Comparison of ENCODE assay signal across 9 mouse cellular contexts in genomic region chr15:96169726-96170467, GRCm38 (mm10).
A peak's percentile ranks its signal among the peaks of the same experiment; 100 is the strongest.
DNase-seq lines count a peak whose midpoint lies in the region; ATAC-seq and TF ChIP-seq lines count a peak whose summit lies in the region.
"Had no signal": no experiment of that assay in that cellular context is flagged by ENCODE, and none has a peak within 500 bp of the region (broad histone marks: within the 10 kb centered on the region; RNA-seq: fewer than 3 reads in every experiment).

No protein-coding gene starts in this region.

- peaks cover 13% of the 10 kb centered on the region for H3K4me1 ChIP-seq in heart, embryonic 10.5 days
- H3K4me1 ChIP-seq in E14TG2a.4 (replicated peaks; ENCODE audit: low read depth, low read length): peaks cover 52% of the 10 kb centered on the region
- peaks cover 16% of the 10 kb centered on the region for H3K4me1 ChIP-seq in forebrain, embryonic 16.5 days (replicated peaks; ENCODE audit: control insufficient read depth, insufficient read depth, low read length)
- H3K4me1 ChIP-seq in midbrain, embryonic 11.5 days (ENCODE audit: control insufficient read depth, insufficient read depth, low read length): peaks cover 4% of the 10 kb centered on the region; the same call in 1 of the 2 replicates
- no peaks in the 10 kb centered on the region for H3K4me1 ChIP-seq in thymus, adult 2 months (replicated peaks; ENCODE audit: control insufficient read depth, insufficient read depth, low read length)

- H3K4me2 ChIP-seq in forebrain, embryonic 16.5 days (ENCODE audit: low read length): peak overlapping the region; percentile 34
- H3K4me2 ChIP-seq in midbrain, embryonic 11.5 days: peak overlapping the region; percentile 20

- no peaks in the 10 kb centered on the region; the same call in 1 of the 2 replicates for H3K27me3 ChIP-seq in heart, embryonic 10.5 days (ENCODE audit: insufficient read depth, poor library complexity, severe bottlenecking)
- H3K27me3 ChIP-seq in E14TG2a.4 (ENCODE audit: insufficient read depth, low read length): no peaks in the 10 kb centered on the region
- no peaks in the 10 kb centered on the region for H3K27me3 ChIP-seq in forebrain, embryonic 16.5 days (replicated peaks; ENCODE audit: control insufficient read depth, insufficient read depth, low read length)
- no peaks in the 10 kb centered on the region for H3K27me3 ChIP-seq in midbrain, embryonic 11.5 days (ENCODE audit: control insufficient read depth, insufficient read depth, low read length)
- H3K27me3 ChIP-seq in thymus, adult 2 months (ENCODE audit: control insufficient read depth, insufficient read depth, low read length): peaks cover 4% of the 10 kb centered on the region

- ATAC-seq in forebrain, embryonic 16.5 days: no peak
- no peak for ATAC-seq in midbrain, embryonic 11.5 days (ENCODE audit: low FRiP score)
- no peak for ATAC-seq in frontal cortex, adult (ENCODE audit: low TSS enrichment)
- no peak for ATAC-seq in CD4-positive, CD25-positive, alpha-beta regulatory T cell, adult 4 months
- ATAC-seq: inflammation-experienced regulatory T-cells, adult 6 months had no signal

- H3K9me3 ChIP-seq in heart, embryonic 10.5 days: no peaks in the 10 kb centered on the region
- H3K9me3 ChIP-seq in E14TG2a.4 (ENCODE audit: low read length): no peaks in the 10 kb centered on the region
- H3K9me3 ChIP-seq in forebrain, embryonic 16.5 days (ENCODE audit: control insufficient read depth, low read length): no peaks in the 10 kb centered on the region
- H3K9me3 ChIP-seq in midbrain, embryonic 11.5 days (ENCODE audit: control insufficient read depth, low read length): no peaks in the 10 kb centered on the region

- no peak for TF ChIP-seq CTCF in E14TG2a.4 (conservative IDR thresholded peaks at IDR 0.05; ENCODE audit: low read length)
- TF ChIP-seq CTCF in thymus, adult 2 months (IDR thresholded peaks at IDR 0.05; ENCODE audit: borderline replicate concordance, control insufficient read depth, extremely low read depth, insufficient read depth, low read length, poor library complexity): no peak

- DNase-seq in heart, embryonic 10.5 days (ENCODE audit: low spot score): no peak
- DNase-seq in heart, adult 8-10 months (ENCODE audit: low spot score): no peak
- no peak for DNase-seq in midbrain, embryonic 11.5 days (ENCODE audit: low spot score, missing footprints)
- no peak for DNase-seq in thymus, adult 2 months

- H3K9ac ChIP-seq in forebrain, embryonic 16.5 days (replicated peaks; ENCODE audit: low read depth, low read length): 0 out of 2 replicates have a peak overlapping the region, but pooled peaks have one; percentile 19
- no peak overlapping the region for H3K9ac ChIP-seq in midbrain, embryonic 11.5 days (ENCODE audit: low read length)

- peak overlapping the region; percentile 53 for H3K4me3 ChIP-seq in heart, embryonic 10.5 days
- H3K4me3 ChIP-seq in E14TG2a.4 (replicated peaks; ENCODE audit: low read length): peak overlapping the region; percentile 51
- no peak overlapping the region for H3K4me3 ChIP-seq in forebrain, embryonic 16.5 days (replicated peaks; ENCODE audit: low read length)
- H3K4me3 ChIP-seq in midbrain, embryonic 11.5 days (ENCODE audit: low read depth, low read length): no peak overlapping the region
- H3K4me3 ChIP-seq in thymus, adult 2 months (ENCODE audit: control insufficient read depth, insufficient read depth, low read length): no peak overlapping the region

- TF ChIP-seq POLR2A in thymus, adult 2 months (IDR thresholded peaks at IDR 0.05; ENCODE audit: control insufficient read depth, extremely low read depth, insufficient read depth, low read length, poor library complexity): no peak

- H3K27ac ChIP-seq in heart, embryonic 10.5 days: peak overlapping the region; percentile 65
- no peak overlapping the region for H3K27ac ChIP-seq in forebrain, embryonic 16.5 days (ENCODE audit: low read length)
- H3K27ac ChIP-seq in midbrain, embryonic 11.5 days (ENCODE audit: low read depth, low read length): no peak overlapping the region
- H3K27ac ChIP-seq in thymus, adult 2 months (ENCODE audit: control insufficient read depth, insufficient read depth, low read length): no peak overlapping the region

- WGBS in heart, embryonic 10.5 days: 12% methylated on average over 15 of the region's 15 CpGs
- 11% methylated on average over 15 of the region's 15 CpGs for WGBS in forebrain, embryonic 16.5 days
- WGBS in midbrain, embryonic 11.5 days: 10% methylated on average over 15 of the region's 15 CpGs
- 49% methylated on average over 15 of the region's 15 CpGs for WGBS in thymus, adult 2 months

- no peaks in the 10 kb centered on the region for H3K36me3 ChIP-seq in heart, embryonic 10.5 days
- no peaks in the 10 kb centered on the region for H3K36me3 ChIP-seq in E14TG2a.4 (ENCODE audit: insufficient read depth, low read length)
- H3K36me3 ChIP-seq in forebrain, embryonic 16.5 days (ENCODE audit: control insufficient read depth, insufficient read depth): no peaks in the 10 kb centered on the region
- no peaks in the 10 kb centered on the region for H3K36me3 ChIP-seq in midbrain, embryonic 11.5 days (ENCODE audit: control insufficient read depth, insufficient read depth, low read length)
- no peaks in the 10 kb centered on the region for H3K36me3 ChIP-seq in thymus, adult 2 months (ENCODE audit: control insufficient read depth, insufficient read depth, low read length)

Comparison
In these comparisons a context has a peak if more than half of its experiments do, and no peak if none do; other contexts are left out.
1. H3K4me3 ChIP-seq: peak in heart, embryonic 10.5 days (single experiment) and E14TG2a.4 (single experiment); none in forebrain, embryonic 16.5 days (single experiment), midbrain, embryonic 11.5 days (single experiment) and thymus, adult 2 months (single experiment).